Mouse (Mus musculus) stomach, postnatal 0 days (tissue): ENCODE results near the gene Neurl4.

Experiments used
- CTCF ChIP-seq: IDR thresholded peaks from 2 replicates; pipeline ENCODE4 v1.5.1; 2016; ENCODE audit warnings: antibody characterized with exemption, low read depth, mild to moderate bottlenecking, moderate library complexity
- EP300 ChIP-seq: optimal IDR thresholded peaks from 2 replicates; pipeline ENCODE3; 2016; ENCODE audit warnings: antibody characterized with exemption

DNA sequence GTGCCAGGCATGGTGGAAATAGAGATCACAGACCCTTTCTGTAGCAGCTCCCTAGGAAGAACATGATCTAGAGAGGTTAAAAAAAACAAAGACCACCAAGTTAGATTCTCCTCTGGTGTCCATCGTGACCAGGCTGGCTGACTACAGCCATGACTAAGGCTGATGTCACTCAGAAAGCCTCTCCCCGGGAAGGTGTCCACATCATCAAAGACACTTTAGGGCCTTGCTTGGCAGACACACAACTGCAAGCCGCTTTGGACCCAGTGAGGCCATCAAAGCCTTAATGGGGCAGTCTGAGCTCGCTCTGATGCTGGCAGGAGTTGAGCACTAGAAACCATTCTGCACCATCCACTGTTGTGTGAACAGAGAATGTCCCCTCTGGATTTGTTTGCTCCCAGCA lies 28.4 kb upstream of the Neurl4 start:
- TF ChIP-seq CTCF (no peak), EP300 (no peak)
